Mouse (Mus musculus): ENCODE data around the gene Exog.
A peak's percentile ranks its signal among the peaks of the same experiment; 100 is the strongest.

Exog gene

GRCm38 (mm10) chr9:119503613-119504012 is 58.9 kb downstream of the Exog start:
- no peak for DNase-seq (ENCODE audit: low spot score in 2 of 2)

- no peak for DNase-seq (ENCODE audit: low spot score in 2 of 2)
Measured at GRCm38 (mm10) chr9:119504981-119505658, 60.4 kb downstream of the Exog start.

- DNase-seq (ENCODE audit: low spot score in 2 of 2) = no peak
Measured at GRCm38 (mm10) chr9:119510902-119511301, 66.2 kb downstream of the Exog start.

GRCm38 (mm10) chr9:119512993-119513392 is 68.2 kb downstream of the Exog start:
- DNase-seq (ENCODE audit: low spot score in 2 of 2) = no peak

- DNase-seq (ENCODE audit: low spot score in 2 of 2) = peak in 1 of 2 experiments; percentile 33
Measured at GRCm38 (mm10) chr9:119513816-119514215, 69.1 kb downstream of the Exog start.

- DNase-seq (ENCODE audit: low spot score in 2 of 2) = no peak
Measured at GRCm38 (mm10) chr9:119514986-119515385, 70.2 kb downstream of the Exog start.

Measured in heart, adult 9 months (tissue).